Mouse (Mus musculus): ENCODE data around the gene Frrs1l. TPM values are rescaled to one million over a fixed set of nuclear protein-coding genes. Genes with fewer than 3 reads are reported as not detected.

Gene Frrs1l
- polyA plus RNA-seq, 1 experiment from 2014 or later = 24.3 TPM

- DNase-seq (no peak), ATAC-seq (ENCODE audit: low FRiP score, low TSS enrichment) (no peak)
- no peak overlapping the region for H3K9ac ChIP-seq (replicated peaks; ENCODE audit: low read length)
- no peaks in the 10 kb centered on the region for H3K36me3 ChIP-seq (ENCODE audit: control insufficient read depth, insufficient read depth, low read length)
- H3K4me2 ChIP-seq (ENCODE audit: low read length) = no peak overlapping the region
- no peak overlapping the region for H3K4me3 ChIP-seq (replicated peaks; ENCODE audit: low read depth, low read length)
- no peaks in the 10 kb centered on the region for H3K27me3 ChIP-seq (ENCODE audit: control insufficient read depth, insufficient read depth, low read length)
- no peaks in the 10 kb centered on the region for H3K9me3 ChIP-seq (ENCODE audit: control insufficient read depth, low read length)
- no peak overlapping the region for H3K27ac ChIP-seq (replicated peaks; ENCODE audit: low read depth, low read length)
- WGBS = 50% methylated on average over 18 of the region's 18 CpGs
- no peaks in the 10 kb centered on the region for H3K4me1 ChIP-seq (ENCODE audit: control insufficient read depth, insufficient read depth, low read length)
These were observed 26.4 kb upstream of the Frrs1l start for GRCm38 (mm10) chr4:57016366-57017171.

GRCm38 (mm10) chr4:57015032-57015431, 24.8 kb upstream of the Frrs1l start:
- Histone ChIP-seq H3K36me3 (ENCODE audit: control insufficient read depth, insufficient read depth, low read length) (no peaks in the 10 kb centered on the region), H3K4me1 (ENCODE audit: control insufficient read depth, insufficient read depth, low read length) (no peaks in the 10 kb centered on the region), H3K9me3 (ENCODE audit: control insufficient read depth, low read length) (no peaks in the 10 kb centered on the region), H3K9ac (replicated peaks; ENCODE audit: low read length) (no peak overlapping the region), H3K4me2 (ENCODE audit: low read length) (no peak overlapping the region), H3K27me3 (ENCODE audit: control insufficient read depth, insufficient read depth, low read length) (no peaks in the 10 kb centered on the region), H3K4me3 (replicated peaks; ENCODE audit: low read depth, low read length) (no peak overlapping the region), H3K27ac (replicated peaks; ENCODE audit: low read depth, low read length) (no peak overlapping the region)
- WGBS = 76% methylated on average over 5 of the region's 5 CpGs
- ATAC-seq (ENCODE audit: low FRiP score, low TSS enrichment) (no peak), DNase-seq (no peak)

GRCm38 (mm10) chr4:57011454-57012046, 21.4 kb upstream of the Frrs1l start:
- Histone ChIP-seq H3K9me3 (ENCODE audit: control insufficient read depth, low read length) (no peaks in the 10 kb centered on the region), H3K4me1 (ENCODE audit: control insufficient read depth, insufficient read depth, low read length) (no peaks in the 10 kb centered on the region), H3K27ac (replicated peaks; ENCODE audit: low read depth, low read length) (no peak overlapping the region), H3K4me2 (ENCODE audit: low read length) (no peak overlapping the region), H3K9ac (replicated peaks; ENCODE audit: low read length) (no peak overlapping the region), H3K27me3 (ENCODE audit: control insufficient read depth, insufficient read depth, low read length) (no peaks in the 10 kb centered on the region), H3K4me3 (replicated peaks; ENCODE audit: low read depth, low read length) (no peak overlapping the region), H3K36me3 (ENCODE audit: control insufficient read depth, insufficient read depth, low read length) (no peaks in the 10 kb centered on the region)
- 69% methylated on average over 8 of the region's 8 CpGs for WGBS
- DNase-seq = no peak
- ATAC-seq (ENCODE audit: low FRiP score, low TSS enrichment) = no peak

- no peaks in the 10 kb centered on the region for H3K9me3 ChIP-seq (ENCODE audit: control insufficient read depth, low read length)
- H3K27me3 ChIP-seq (ENCODE audit: control insufficient read depth, insufficient read depth, low read length) = no peaks in the 10 kb centered on the region
- ATAC-seq (ENCODE audit: low FRiP score, low TSS enrichment) (no peak), DNase-seq (peak; percentile 15)
- no peak overlapping the region for H3K4me3 ChIP-seq (replicated peaks; ENCODE audit: low read depth, low read length)
- WGBS = 17% methylated on average over 6 of the region's 6 CpGs
- H3K9ac ChIP-seq (replicated peaks; ENCODE audit: low read length) = no peak overlapping the region
- no peak overlapping the region for H3K4me2 ChIP-seq (ENCODE audit: low read length)
- H3K27ac ChIP-seq (replicated peaks; ENCODE audit: low read depth, low read length) = no peak overlapping the region
- no peaks in the 10 kb centered on the region for H3K36me3 ChIP-seq (ENCODE audit: control insufficient read depth, insufficient read depth, low read length)
- H3K4me1 ChIP-seq (ENCODE audit: control insufficient read depth, insufficient read depth, low read length) = no peaks in the 10 kb centered on the region
These were observed 20.7 kb upstream of the Frrs1l start for GRCm38 (mm10) chr4:57010919-57011318.

- no peaks in the 10 kb centered on the region for H3K27me3 ChIP-seq (ENCODE audit: control insufficient read depth, insufficient read depth, low read length)
- no peaks in the 10 kb centered on the region for H3K9me3 ChIP-seq (ENCODE audit: control insufficient read depth, low read length)
- no peak overlapping the region for H3K4me2 ChIP-seq (ENCODE audit: low read length)
- no peaks in the 10 kb centered on the region; the same call in 1 of the 2 replicates for H3K36me3 ChIP-seq (ENCODE audit: control insufficient read depth, insufficient read depth, low read length)
- no peak overlapping the region for H3K9ac ChIP-seq (replicated peaks; ENCODE audit: low read length)
- H3K27ac ChIP-seq (replicated peaks; ENCODE audit: low read depth, low read length) = no peak overlapping the region
- no peak for ATAC-seq (ENCODE audit: low FRiP score, low TSS enrichment)
- no peak overlapping the region for H3K4me3 ChIP-seq (replicated peaks; ENCODE audit: low read depth, low read length)
- WGBS = 48% methylated on average over 5 of the region's 5 CpGs
- no peaks in the 10 kb centered on the region for H3K4me1 ChIP-seq (ENCODE audit: control insufficient read depth, insufficient read depth, low read length)
- no peak for DNase-seq
These were observed 20.2 kb upstream of the Frrs1l start for GRCm38 (mm10) chr4:57010425-57010824.

- ATAC-seq (ENCODE audit: low FRiP score, low TSS enrichment) = no peak
These were observed 17.5 kb upstream of the Frrs1l start for GRCm38 (mm10) chr4:57007717-57008116.

GRCm38 (mm10) chr4:57005011-57005410, 14.8 kb upstream of the Frrs1l start:
- ATAC-seq (ENCODE audit: low FRiP score, low TSS enrichment) (no peak), DNase-seq (peak; percentile 63)
- WGBS = 77% methylated on average over 8 of the region's 8 CpGs
- no peak overlapping the region for H3K9ac ChIP-seq (replicated peaks; ENCODE audit: low read length)
- no peaks in the 10 kb centered on the region; the same call in 1 of the 2 replicates for H3K36me3 ChIP-seq (ENCODE audit: control insufficient read depth, insufficient read depth, low read length)
- 0 out of 2 replicates have a peak, but pooled peaks cover 4% of the 10 kb centered on the region for H3K4me1 ChIP-seq (ENCODE audit: control insufficient read depth, insufficient read depth, low read length)
- H3K9me3 ChIP-seq (ENCODE audit: control insufficient read depth, low read length) = no peaks in the 10 kb centered on the region
- H3K4me3 ChIP-seq (replicated peaks; ENCODE audit: low read depth, low read length) = no peak overlapping the region
- no peak overlapping the region for H3K4me2 ChIP-seq (ENCODE audit: low read length)
- H3K27me3 ChIP-seq (ENCODE audit: control insufficient read depth, insufficient read depth, low read length) = no peaks in the 10 kb centered on the region
- H3K27ac ChIP-seq (replicated peaks; ENCODE audit: low read depth, low read length) = no peak overlapping the region

More at GRCm38 (mm10) chr4:57007717-57008116, 17.5 kb upstream of the Frrs1l start:
- Histone ChIP-seq H3K4me3 (replicated peaks; ENCODE audit: low read depth, low read length) (no peak overlapping the region), H3K27me3 (ENCODE audit: control insufficient read depth, insufficient read depth, low read length) (no peaks in the 10 kb centered on the region), H3K27ac (replicated peaks; ENCODE audit: low read depth, low read length) (no peak overlapping the region), H3K36me3 (ENCODE audit: control insufficient read depth, insufficient read depth, low read length) (no peaks in the 10 kb centered on the region; the same call in 1 of the 2 replicates), H3K4me2 (ENCODE audit: low read length) (no peak overlapping the region), H3K9me3 (ENCODE audit: control insufficient read depth, low read length) (no peaks in the 10 kb centered on the region), H3K4me1 (ENCODE audit: control insufficient read depth, insufficient read depth, low read length) (0 out of 2 replicates have a peak, but pooled peaks cover 4% of the 10 kb centered on the region), H3K9ac (replicated peaks; ENCODE audit: low read length) (no peak overlapping the region)
- 89% methylated on average over 9 of the region's 9 CpGs for WGBS
- no peak for DNase-seq

GRCm38 (mm10) chr4:57003886-57004285, 13.7 kb upstream of the Frrs1l start:
- no peaks in the 10 kb centered on the region for H3K9me3 ChIP-seq (ENCODE audit: control insufficient read depth, low read length)
- H3K27me3 ChIP-seq (ENCODE audit: control insufficient read depth, insufficient read depth, low read length) = no peaks in the 10 kb centered on the region
- no peak overlapping the region for H3K4me2 ChIP-seq (ENCODE audit: low read length)
- no peak overlapping the region for H3K4me3 ChIP-seq (replicated peaks; ENCODE audit: low read depth, low read length)
- no peak for ATAC-seq (ENCODE audit: low FRiP score, low TSS enrichment)
- 85% methylated on average over 8 of the region's 8 CpGs for WGBS
- 0 out of 2 replicates have a peak, but pooled peaks cover 4% of the 10 kb centered on the region for H3K4me1 ChIP-seq (ENCODE audit: control insufficient read depth, insufficient read depth, low read length)
- H3K27ac ChIP-seq (replicated peaks; ENCODE audit: low read depth, low read length) = no peak overlapping the region
- no peak overlapping the region for H3K9ac ChIP-seq (replicated peaks; ENCODE audit: low read length)
- DNase-seq = no peak
- H3K36me3 ChIP-seq (ENCODE audit: control insufficient read depth, insufficient read depth, low read length) = no peaks in the 10 kb centered on the region; the same call in 1 of the 2 replicates

Measured in midbrain, embryonic 14.5 days (tissue).